Mouse (Mus musculus) stomach, embryonic 16.5 days (tissue): Measurements from ENCODE around the gene H2afb1. TPM values are rescaled to one million over a fixed set of nuclear protein-coding genes. Genes with fewer than 3 reads are reported as not detected.
"Not testable (repeated sequence)": the region's sequence is repeated elsewhere in the genome, so short reads cannot be mapped to it uniquely, and the experiment has no call there.

Experiments
- ATAC-seq: fragments of 200-750 bp; cut with Nextera tagmentation; 2 replicates; pipeline ENCODE4 v1.8.0; 2017; ENCODE audit warnings: moderate number of reproducible peaks, moderate TSS enrichment; ENCODE audit not compliant: insufficient read depth, low FRiP score
- H3K27ac ChIP-seq: fragments of 300-500 bp; sonication (generic); 2 replicates; pipeline ENCODE4 v1.5.1; 2014; ENCODE audit warnings: low read length
- H3K27me3 ChIP-seq: fragments of 300-500 bp; sonication (generic); 2 replicates; pipeline ENCODE4 v1.6.1; 2014; ENCODE audit warnings: low read length, control low read depth, mixed read lengths; ENCODE audit not compliant: control insufficient read depth, insufficient read depth
- H3K36me3 ChIP-seq: fragments of 300-500 bp; sonication (generic); 2 replicates; pipeline ENCODE4 v1.6.1; 2014; ENCODE audit warnings: low read length; ENCODE audit not compliant: control insufficient read depth, insufficient read depth
- H3K4me1 ChIP-seq: fragments of 300-500 bp; sonication (generic); 2 replicates; pipeline ENCODE4 v1.6.1; 2014; ENCODE audit warnings: low read length, control low read depth, mixed read lengths; ENCODE audit not compliant: control insufficient read depth, insufficient read depth
- H3K4me2 ChIP-seq: fragments of 300-500 bp; sonication (generic); 2 replicates; pipeline ENCODE4 v1.6.1; 2014; ENCODE audit warnings: low read depth, low read length, mixed read lengths
- H3K4me3 ChIP-seq: fragments of 300-500 bp; sonication (generic); replicated peaks from 2 replicates; pipeline ENCODE4 v1.5.1; 2014; ENCODE audit warnings: mild to moderate bottlenecking, low read length
- H3K9ac ChIP-seq: fragments of 300-500 bp; sonication (generic); 2 replicates; pipeline ENCODE4 v1.6.1; 2014; ENCODE audit warnings: low read length
- H3K9me3 ChIP-seq: fragments of 300-500 bp; sonication (generic); replicated peaks from 2 replicates; pipeline ENCODE4 v1.6.1; 2016; ENCODE audit warnings: low read length, control low read depth; ENCODE audit not compliant: control insufficient read depth
- WGBS: fragments of 180-500 bp; shearing (Covaris S2); extraction: QIAGEN DNeasy Blood & Tissue Kit; methylation state at CpG from one replicate; pipeline ENCODE4 v1.1.7; 2014; 5-methylcytosine and 5-hydroxymethylcytosine counted together
- polyA plus RNA-seq: library from polyadenylated mRNA; unstranded; fragments of >200 nt; fragmentation: Nextera tagmentation; extraction: Ambion mirVana; gene quantifications from 2 replicates; pipeline ENCODE4 v1.2.1, GENCODE M21; 2015

Gene H2afb1
- not detected in 2 replicates for polyA plus RNA-seq

DNA sequence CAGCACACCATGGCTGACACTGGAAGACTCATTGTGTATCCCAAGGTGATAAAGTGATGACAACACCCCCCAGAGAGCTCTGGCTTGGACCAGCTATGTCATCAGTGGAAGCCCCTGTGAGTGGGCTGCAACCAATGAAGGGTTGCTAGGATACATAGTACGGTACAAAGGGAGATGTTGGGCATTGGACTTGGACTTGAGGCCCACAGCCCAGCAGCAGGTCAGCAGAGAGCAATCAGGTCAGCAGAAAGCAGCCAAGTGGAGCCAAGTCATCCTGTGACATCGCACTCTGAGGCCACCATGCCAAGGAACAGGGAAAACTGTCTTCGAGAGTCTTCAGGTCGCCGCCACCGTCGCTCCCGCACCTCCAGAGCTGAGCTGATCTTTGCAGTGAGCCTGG lies at the start of gene H2afb1:
Gene H2afb1, plus strand, starts transcription at position 301 of the 400 bp plus-strand sequence.
- H3K9me3 ChIP-seq, ATAC-seq, H3K9ac ChIP-seq, H3K27ac ChIP-seq, H3K36me3 ChIP-seq, H3K4me3 ChIP-seq, H3K27me3 ChIP-seq, H3K4me1 ChIP-seq, H3K4me2 ChIP-seq: not testable (repeated sequence)
- WGBS, result 89% methylated on average over 5 of the region's 8 CpGs

DNA sequence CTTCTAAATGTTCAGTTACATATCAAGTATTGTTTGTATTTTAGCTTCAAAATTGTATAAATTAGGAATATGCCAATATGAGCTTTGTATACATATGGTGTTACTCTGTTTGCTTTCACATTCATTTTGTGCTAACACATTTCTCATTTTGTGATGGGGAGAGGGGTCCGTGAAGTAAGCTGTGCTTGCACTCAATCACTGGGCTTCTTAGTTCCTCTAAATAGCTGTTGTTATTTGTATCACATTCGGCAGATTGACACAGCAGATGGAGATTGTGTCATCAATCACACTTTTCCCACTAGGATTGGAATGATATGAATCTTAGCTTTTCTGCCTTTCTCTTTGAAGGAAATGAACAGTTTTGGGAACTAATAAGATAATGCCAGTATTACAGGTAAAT lies 21.5 kb downstream of the H2afb1 start:
- Histone ChIP-seq H3K36me3 (no peaks in the 10 kb centered on the region), H3K27ac (no peak overlapping the region), H3K4me1 (no peaks in the 10 kb centered on the region), H3K9me3 (no peaks in the 10 kb centered on the region), H3K4me2 (no peak overlapping the region), H3K9ac (no peak overlapping the region), H3K27me3 (no peaks in the 10 kb centered on the region), H3K4me3 (no peak overlapping the region)
- no peak for ATAC-seq
- 58% methylated on average over 2 of the region's 2 CpGs for WGBS
